Mouse (Mus musculus) erythroblast, embryonic 14.5 days (primary cell): ENCODE results near the gene Coa4.

Experiments
- GATA1 ChIP-seq: IDR thresholded peaks from 2 replicates; pipeline ENCODE4 v1.6.1; 2012; ENCODE audit warnings: low read length, inconsistent platforms, mixed read lengths
- TAL1 ChIP-seq: IDR thresholded peaks from 3 replicates; pipeline ENCODE4 v1.6.1; 2012; ENCODE audit warnings: low read length, inconsistent platforms, mixed read lengths

DNA sequence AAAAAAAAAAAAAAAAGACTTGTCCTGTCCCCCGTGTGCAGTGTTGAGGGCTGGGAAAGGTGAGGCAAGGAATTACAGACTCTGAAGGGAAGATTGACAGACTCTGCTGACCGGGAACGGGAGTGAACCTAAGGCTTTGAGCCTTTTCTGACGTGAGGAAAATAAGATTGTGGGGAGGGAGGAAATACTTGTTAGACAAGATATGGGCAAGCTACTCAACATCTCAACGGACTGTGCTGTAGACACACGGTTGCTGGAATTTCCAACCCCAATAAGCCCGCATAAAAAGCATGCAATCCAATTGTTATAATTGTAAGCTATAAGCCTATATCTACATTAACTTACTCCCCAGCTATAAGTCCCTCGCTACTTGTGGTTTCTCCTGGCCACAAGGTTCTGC lies 12.2 kb upstream of the Coa4 start:
- TF ChIP-seq GATA1 (no peak), TAL1 (no peak)
